Mouse (Mus musculus): Measurements from ENCODE around the gene Kcnk4. TPM values are rescaled to one million over a fixed set of nuclear protein-coding genes. Genes with fewer than 3 reads are reported as not detected.
A peak's percentile ranks its signal among the peaks of the same experiment; 100 is the strongest.

Kcnk4 gene
- polyA plus RNA-seq, 1 experiment from 2014 or later: 0.65 TPM

GRCm38 (mm10) chr19:6954046-6954445 is 19.7 kb upstream of the Kcnk4 start:
- Histone ChIP-seq H3K27me3 (no peaks in the 10 kb centered on the region), H3K27ac (no peak overlapping the region), H3K9ac (no peak overlapping the region), H3K9me3 (no peaks in the 10 kb centered on the region), H3K4me3 (no peak overlapping the region), H3K36me3 (peaks cover 50% of the 10 kb centered on the region), H3K4me2 (replicated peaks) (no peak overlapping the region), H3K4me1 (peaks cover 16% of the 10 kb centered on the region)
- 67% methylated on average over 9 of the region's 9 CpGs for WGBS
- ATAC-seq (ENCODE audit: insufficient number of reproducible peaks, insufficient read depth, low FRiP score, low TSS enrichment): no peak

DNA sequence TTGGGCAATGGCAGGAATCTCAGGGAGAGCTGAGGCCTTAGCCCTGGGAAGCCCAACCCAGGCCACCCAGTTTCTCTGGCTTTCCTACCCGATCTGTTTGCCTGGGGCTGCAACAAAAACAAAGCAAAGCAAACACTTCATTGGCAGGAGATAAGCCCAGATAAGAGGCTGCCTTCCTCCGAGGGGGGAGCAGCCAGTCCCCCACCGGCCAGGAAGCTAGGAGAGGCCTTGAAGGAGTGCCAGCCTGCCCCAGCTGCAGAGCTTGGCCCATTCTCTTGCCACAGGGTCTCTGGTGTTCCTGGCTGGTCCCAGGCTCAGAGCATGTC is 18.4 kb upstream of the Kcnk4 start:
- Histone ChIP-seq H3K9ac (peak overlapping the region; percentile 77; the same call in 1 of the 2 replicates), H3K9me3 (no peaks in the 10 kb centered on the region), H3K4me1 (peaks cover 16% of the 10 kb centered on the region), H3K4me2 (replicated peaks) (peak overlapping the region; percentile 93), H3K36me3 (peaks cover 41% of the 10 kb centered on the region), H3K4me3 (peak overlapping the region; percentile 61), H3K27me3 (no peaks in the 10 kb centered on the region), H3K27ac (peak overlapping the region; percentile 98; the same call in 1 of the 2 replicates)
- WGBS: 10% methylated on average over 3 of the region's 3 CpGs
- ATAC-seq (ENCODE audit: insufficient number of reproducible peaks, insufficient read depth, low FRiP score, low TSS enrichment): no peak

DNA sequence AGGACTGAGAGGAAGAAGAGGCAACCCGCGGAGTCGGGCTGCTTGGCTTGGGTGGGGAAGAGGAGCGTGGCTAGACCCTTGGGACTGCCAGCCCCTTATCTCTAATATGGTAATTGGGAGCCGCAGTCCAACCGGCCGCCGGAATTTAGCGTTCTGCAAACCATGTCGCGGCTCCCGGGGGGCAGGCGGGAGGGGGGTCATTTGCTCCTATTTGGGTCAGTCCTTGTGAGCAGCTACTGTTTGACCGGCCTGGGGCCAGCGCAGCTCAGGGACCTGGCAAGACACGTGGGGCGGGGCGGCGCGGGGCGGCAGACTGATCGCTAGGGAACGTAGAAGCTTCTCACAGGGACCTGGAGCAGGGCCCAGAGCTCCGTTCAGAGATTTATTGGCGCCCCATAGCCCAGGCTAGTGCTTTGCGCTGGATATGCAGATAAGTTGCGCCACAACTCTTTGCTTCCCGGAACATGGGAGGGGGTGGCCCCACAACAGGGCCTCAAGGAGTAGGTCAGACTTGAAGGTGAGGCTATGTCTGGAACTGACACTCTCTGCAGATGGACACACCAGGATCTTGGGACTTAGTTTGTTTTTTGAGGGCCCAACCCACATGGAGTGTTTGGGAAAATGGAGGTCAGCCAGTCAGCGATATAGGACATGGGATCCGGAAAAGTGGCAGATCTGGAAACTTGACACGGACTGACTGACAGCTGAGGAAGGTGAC is 17.8 kb upstream of the Kcnk4 start:
- Histone ChIP-seq H3K4me3 (peak overlapping the region; percentile 61), H3K4me2 (replicated peaks) (peak overlapping the region; percentile 93), H3K27me3 (no peaks in the 10 kb centered on the region), H3K4me1 (peaks cover 16% of the 10 kb centered on the region), H3K9me3 (no peaks in the 10 kb centered on the region), H3K27ac (peak overlapping the region; percentile 98), H3K36me3 (peaks cover 36% of the 10 kb centered on the region), H3K9ac (peak overlapping the region; percentile 77)
- no peak for ATAC-seq (ENCODE audit: insufficient number of reproducible peaks, insufficient read depth, low FRiP score, low TSS enrichment)
- whole genome bisulfite sequencing: 2% methylated on average over 31 of the region's 31 CpGs

DNA sequence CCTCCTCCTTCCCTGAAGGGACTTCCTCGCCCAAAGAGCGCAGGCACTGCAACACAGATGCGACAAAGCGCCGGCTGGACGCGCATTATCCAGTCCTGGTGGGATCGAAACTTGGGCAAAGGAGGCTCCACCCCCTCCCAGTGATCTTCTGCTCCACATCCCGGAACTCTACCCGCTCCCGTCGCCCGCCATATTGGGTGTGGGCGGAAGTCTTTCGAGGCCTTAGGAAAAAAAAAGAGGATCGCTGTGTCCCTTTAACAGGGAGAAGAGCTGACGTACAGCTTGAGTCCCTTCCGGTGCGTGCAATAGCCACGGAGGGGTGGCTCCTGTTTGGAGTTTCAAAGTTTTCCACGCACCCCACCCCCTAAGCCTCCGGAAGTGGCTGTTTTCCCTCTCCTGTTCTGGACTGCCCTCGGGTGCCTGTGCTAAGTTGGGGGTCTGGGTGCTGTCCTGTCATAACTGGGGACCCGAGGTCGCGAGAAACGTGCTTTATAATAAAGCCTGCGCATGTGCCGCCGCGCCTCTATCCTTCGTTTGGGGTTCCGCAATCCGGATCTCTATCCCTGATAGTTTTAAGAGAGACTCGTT is 17.2 kb upstream of the Kcnk4 start:
- peak overlapping the region; percentile 61 for H3K4me3 ChIP-seq
- peak; percentile 77 for ATAC-seq (ENCODE audit: insufficient number of reproducible peaks, insufficient read depth, low FRiP score, low TSS enrichment)
- H3K36me3 ChIP-seq: peaks cover 32% of the 10 kb centered on the region
- peak overlapping the region; percentile 77 for H3K9ac ChIP-seq
- under 1% methylated on average over 35 of the region's 35 CpGs for WGBS
- no peaks in the 10 kb centered on the region for H3K9me3 ChIP-seq
- peak overlapping the region; percentile 93 for H3K4me2 ChIP-seq (replicated peaks)
- H3K4me1 ChIP-seq: peaks cover 16% of the 10 kb centered on the region
- H3K27ac ChIP-seq: peak overlapping the region; percentile 98
- H3K27me3 ChIP-seq: no peaks in the 10 kb centered on the region

GRCm38 (mm10) chr19:6950613-6951153 is 16.4 kb upstream of the Kcnk4 start:
- no peaks in the 10 kb centered on the region for H3K9me3 ChIP-seq
- WGBS: under 1% methylated on average over 28 of the region's 28 CpGs
- no peaks in the 10 kb centered on the region for H3K27me3 ChIP-seq
- peak overlapping the region; percentile 93 for H3K4me2 ChIP-seq (replicated peaks)
- peaks cover 16% of the 10 kb centered on the region for H3K4me1 ChIP-seq
- H3K36me3 ChIP-seq: peaks cover 32% of the 10 kb centered on the region
- peak; percentile 61 for ATAC-seq (ENCODE audit: insufficient number of reproducible peaks, insufficient read depth, low FRiP score, low TSS enrichment)
- H3K27ac ChIP-seq: peak overlapping the region; percentile 98
- H3K4me3 ChIP-seq: peak overlapping the region; percentile 61
- peak overlapping the region; percentile 77 for H3K9ac ChIP-seq

- peak overlapping the region; percentile 93 for H3K4me2 ChIP-seq (replicated peaks)
- no peak for ATAC-seq (ENCODE audit: insufficient number of reproducible peaks, insufficient read depth, low FRiP score, low TSS enrichment)
- H3K4me1 ChIP-seq: peaks cover 16% of the 10 kb centered on the region
- H3K27me3 ChIP-seq: no peaks in the 10 kb centered on the region
- peak overlapping the region; percentile 77 for H3K9ac ChIP-seq
- no peaks in the 10 kb centered on the region for H3K9me3 ChIP-seq
- peak overlapping the region; percentile 61 for H3K4me3 ChIP-seq
- peaks cover 26% of the 10 kb centered on the region for H3K36me3 ChIP-seq
- WGBS: 56% methylated on average over 5 of the region's 5 CpGs
- 0 out of 2 replicates have a peak overlapping the region, but pooled peaks have one; percentile 23 for H3K27ac ChIP-seq
These were observed 15.6 kb upstream of the Kcnk4 start for GRCm38 (mm10) chr19:6949951-6950350.

DNA sequence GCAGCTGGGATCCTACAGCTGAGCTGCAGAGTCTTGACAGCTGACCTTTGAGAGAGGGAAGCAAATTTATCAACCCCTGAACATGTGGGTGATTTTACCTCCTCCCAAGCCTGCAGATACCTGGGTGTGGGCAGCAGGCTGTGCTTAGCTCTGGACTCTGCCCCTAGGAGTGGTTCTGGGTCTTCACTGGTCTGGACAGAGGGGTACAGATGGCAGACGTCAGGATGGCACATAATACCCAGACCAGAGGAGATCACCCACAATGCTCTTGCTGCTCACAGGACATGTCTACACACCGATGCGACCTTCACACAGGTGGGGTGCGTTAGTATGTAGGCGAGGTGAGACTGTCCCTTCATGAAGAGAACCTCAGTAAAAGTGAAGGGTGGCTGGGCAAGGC is 15.2 kb upstream of the Kcnk4 start:
- Histone ChIP-seq H3K9me3 (no peaks in the 10 kb centered on the region), H3K9ac (0 out of 2 replicates have a peak overlapping the region, but pooled peaks have one; percentile 77), H3K4me2 (replicated peaks) (no peak overlapping the region), H3K36me3 (peaks cover 22% of the 10 kb centered on the region), H3K27ac (0 out of 2 replicates have a peak overlapping the region, but pooled peaks have one; percentile 23), H3K4me1 (peaks cover 16% of the 10 kb centered on the region), H3K4me3 (peak overlapping the region; percentile 61; the same call in 1 of the 2 replicates), H3K27me3 (no peaks in the 10 kb centered on the region)
- ATAC-seq (ENCODE audit: insufficient number of reproducible peaks, insufficient read depth, low FRiP score, low TSS enrichment): no peak
- WGBS: 87% methylated on average over 5 of the region's 5 CpGs

GRCm38 (mm10) chr19:6948186-6948585 is 13.9 kb upstream of the Kcnk4 start:
- Histone ChIP-seq H3K27ac (no peak overlapping the region), H3K4me3 (no peak overlapping the region), H3K27me3 (no peaks in the 10 kb centered on the region), H3K9ac (no peak overlapping the region), H3K4me2 (replicated peaks) (no peak overlapping the region), H3K36me3 (peaks cover 11% of the 10 kb centered on the region), H3K4me1 (peaks cover 16% of the 10 kb centered on the region), H3K9me3 (no peaks in the 10 kb centered on the region)
- ATAC-seq (ENCODE audit: insufficient number of reproducible peaks, insufficient read depth, low FRiP score, low TSS enrichment): no peak
- 79% methylated on average over 4 of the region's 4 CpGs for WGBS

GRCm38 (mm10) chr19:6947742-6948141 is 13.4 kb upstream of the Kcnk4 start:
- no peak overlapping the region for H3K4me3 ChIP-seq
- no peak overlapping the region for H3K9ac ChIP-seq
- no peak for ATAC-seq (ENCODE audit: insufficient number of reproducible peaks, insufficient read depth, low FRiP score, low TSS enrichment)
- peaks cover 17% of the 10 kb centered on the region for H3K4me1 ChIP-seq
- H3K9me3 ChIP-seq: no peaks in the 10 kb centered on the region
- H3K27me3 ChIP-seq: no peaks in the 10 kb centered on the region
- 52% methylated on average over 4 of the region's 4 CpGs for WGBS
- no peak overlapping the region for H3K27ac ChIP-seq
- H3K4me2 ChIP-seq (replicated peaks): no peak overlapping the region
- peaks cover 11% of the 10 kb centered on the region for H3K36me3 ChIP-seq

- Histone ChIP-seq H3K27ac (no peak overlapping the region), H3K9ac (no peak overlapping the region), H3K4me3 (no peak overlapping the region), H3K4me2 (replicated peaks) (no peak overlapping the region), H3K36me3 (peaks cover 11% of the 10 kb centered on the region), H3K4me1 (peaks cover 16% of the 10 kb centered on the region), H3K9me3 (no peaks in the 10 kb centered on the region), H3K27me3 (no peaks in the 10 kb centered on the region)
- no peak for ATAC-seq (ENCODE audit: insufficient number of reproducible peaks, insufficient read depth, low FRiP score, low TSS enrichment)
- 96% methylated on average over 6 of the region's 6 CpGs for WGBS
These were observed 9.4 kb upstream of the Kcnk4 start for GRCm38 (mm10) chr19:6943709-6944108.

GRCm38 (mm10) chr19:6942764-6943163 is 8.4 kb upstream of the Kcnk4 start:
- ATAC-seq (ENCODE audit: insufficient number of reproducible peaks, insufficient read depth, low FRiP score, low TSS enrichment): no peak
- peaks cover 16% of the 10 kb centered on the region for H3K4me1 ChIP-seq
- H3K27me3 ChIP-seq: no peaks in the 10 kb centered on the region
- H3K4me2 ChIP-seq (replicated peaks): peak overlapping the region; percentile 95
- H3K27ac ChIP-seq: peak overlapping the region; percentile 89
- H3K9ac ChIP-seq: peak overlapping the region; percentile 88
- H3K9me3 ChIP-seq: no peaks in the 10 kb centered on the region
- peak overlapping the region; percentile 69 for H3K4me3 ChIP-seq
- 30% methylated on average over 5 of the region's 5 CpGs for WGBS
- peaks cover 8% of the 10 kb centered on the region; the same call in 1 of the 2 replicates for H3K36me3 ChIP-seq

- WGBS: under 1% methylated on average over 27 of the region's 27 CpGs
- ATAC-seq (ENCODE audit: insufficient number of reproducible peaks, insufficient read depth, low FRiP score, low TSS enrichment): peak; percentile 85
- H3K4me3 ChIP-seq: peak within 1 kb of the TSS; percentile 69
- H3K9me3 ChIP-seq: no peaks in the 10 kb centered on the region
- peak within 1 kb of the TSS; percentile 88 for H3K9ac ChIP-seq
- peak within 1 kb of the TSS; percentile 95 for H3K4me2 ChIP-seq (replicated peaks)
- peaks cover 8% of the 10 kb centered on the region; the same call in 1 of the 2 replicates for H3K36me3 ChIP-seq
- H3K27me3 ChIP-seq: no peaks in the 10 kb centered on the region
- peak within 1 kb of the TSS; percentile 89 for H3K27ac ChIP-seq
- peaks cover 16% of the 10 kb centered on the region for H3K4me1 ChIP-seq
These were observed 8.0 kb upstream of the Kcnk4 start, which contains the start of gene Gpr137 for GRCm38 (mm10) chr19:6942249-6942691. Gene Gpr137, minus strand, starts transcription at chr19:6942480.
